Mouse (Mus musculus): ENCODE measurements around the gene Gm10135. TPM values are rescaled to one million over a fixed set of nuclear protein-coding genes. Genes with fewer than 3 reads are reported as not detected.

The Gm10135 gene
- not detected for polyA plus RNA-seq (2014; fragmentation: Illumina TruSeq; extraction: RNeasy Lipid Tissue Mini Kit (QIAGEN cat#74804); ENCODE audit: low read depth, low replicate concordance)

DNA sequence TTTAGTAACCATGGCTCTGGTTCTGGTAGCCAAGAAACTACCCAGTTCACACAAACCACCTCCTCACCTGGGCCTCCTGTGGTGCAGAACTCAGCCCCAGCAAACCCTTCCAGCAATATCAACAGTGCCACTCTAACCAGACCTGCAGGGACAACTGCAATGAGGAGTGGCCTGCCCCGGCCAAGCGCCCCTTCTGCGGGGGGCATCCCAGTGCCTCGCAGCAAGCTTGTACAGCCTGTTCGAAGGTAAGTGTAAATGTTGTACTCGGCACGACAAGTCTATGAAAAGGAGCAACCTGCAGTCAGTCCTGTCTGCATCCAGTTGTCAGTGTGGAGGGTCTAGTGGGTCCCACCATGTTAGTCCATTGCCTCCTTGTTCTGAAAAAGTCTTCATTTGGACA lies at the start of gene Gm10135:
Gm10135 (minus strand) TSS at position 101 of the 400 bp plus-strand sequence.

DNA sequence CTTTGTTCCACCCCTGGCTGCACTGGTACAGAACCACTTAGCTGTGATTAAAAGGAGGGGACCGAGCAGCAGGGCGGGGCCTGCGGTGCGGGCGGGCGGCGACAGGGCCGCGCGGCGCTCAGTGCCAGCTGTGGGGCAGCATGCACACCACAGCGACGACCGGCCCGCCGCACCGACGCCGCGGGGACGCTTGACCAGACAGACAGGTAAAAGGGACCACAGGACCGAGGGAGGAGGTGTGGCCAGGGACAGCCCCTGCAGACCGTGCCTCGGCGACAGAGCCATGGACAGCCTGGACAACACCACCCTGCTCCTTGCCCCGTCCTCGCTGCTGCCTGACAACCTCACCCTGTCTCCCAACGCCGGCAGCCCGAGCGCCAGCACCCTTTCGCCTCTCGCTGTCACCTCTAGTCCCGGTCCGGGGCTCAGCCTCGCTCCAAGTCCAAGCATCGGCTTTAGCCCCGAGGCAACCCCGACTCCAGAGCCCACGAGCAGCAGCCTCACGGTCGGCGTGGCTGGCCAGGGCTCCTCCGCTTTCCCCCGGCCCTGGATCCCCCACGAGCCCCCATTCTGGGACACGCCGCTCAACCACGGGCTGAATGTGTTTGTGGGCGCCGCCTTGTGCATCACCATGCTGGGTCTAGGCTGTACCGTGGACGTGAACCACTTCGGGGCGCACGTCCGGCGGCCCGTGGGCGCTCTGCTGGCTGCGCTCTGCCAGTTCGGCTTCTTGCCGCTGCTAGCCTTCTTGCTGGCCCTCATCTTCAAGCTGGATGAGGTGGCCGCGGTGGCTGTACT lies 32.5 kb upstream of the Gm10135 start, which contains the start of gene Slc10a4:
Slc10a4 (plus strand) TSS at position 100 of the 798 bp plus-strand sequence.

Other genes with a start within 250 kb of the Gm10135 start
- 0.35 TPM for gene Txk, start 221.9 kb downstream of the Gm10135 start, polyA plus RNA-seq (2014; fragmentation: Illumina TruSeq; extraction: RNeasy Lipid Tissue Mini Kit (QIAGEN cat#74804); ENCODE audit: low read depth, low replicate concordance)
- gene Tec, start 106.2 kb downstream of the Gm10135 start, polyA plus RNA-seq (2014; fragmentation: Illumina TruSeq; extraction: RNeasy Lipid Tissue Mini Kit (QIAGEN cat#74804); ENCODE audit: low read depth, low replicate concordance), result 4.4 TPM
- 142 TPM for gene Slain2, start 60.4 kb downstream of the Gm10135 start, polyA plus RNA-seq (2014; fragmentation: Illumina TruSeq; extraction: RNeasy Lipid Tissue Mini Kit (QIAGEN cat#74804); ENCODE audit: low read depth, low replicate concordance)
- gene Slc10a4, start 32.2 kb upstream of the Gm10135 start, polyA plus RNA-seq (2014; fragmentation: Illumina TruSeq; extraction: RNeasy Lipid Tissue Mini Kit (QIAGEN cat#74804); ENCODE audit: low read depth, low replicate concordance), result 19.0 TPM

Measured in adrenal gland, adult 10 weeks (tissue).